Mouse (Mus musculus) forebrain, embryonic 16.5 days (tissue): ENCODE data around the gene Sufu. TPM values are rescaled to one million over a fixed set of nuclear protein-coding genes. Genes with fewer than 3 reads are reported as not detected.

Source experiments
- ATAC-seq: fragments of 200-750 bp; cut with Nextera tagmentation; 2 replicates; pipeline ENCODE4 v1.8.0; 2017; ENCODE audit warnings: mild to moderate bottlenecking, moderate library complexity
- H3K27ac ChIP-seq: fragments of 300-500 bp; sonication (generic); 2 replicates; pipeline ENCODE4 v1.5.1; 2014; ENCODE audit warnings: low read length, control low read depth
- H3K27me3 ChIP-seq: fragments of 300-500 bp; sonication (generic); replicated peaks from 2 replicates; pipeline ENCODE4 v1.6.1; 2014; ENCODE audit warnings: low read length; ENCODE audit not compliant: control insufficient read depth, insufficient read depth
- H3K36me3 ChIP-seq: fragments of 300-500 bp; sonication (generic); 2 replicates; pipeline ENCODE4 v1.6.1; 2014; ENCODE audit not compliant: control insufficient read depth, insufficient read depth
- H3K4me1 ChIP-seq: fragments of 300-500 bp; sonication (generic); replicated peaks from 2 replicates; pipeline ENCODE4 v1.6.1; 2014; ENCODE audit warnings: low read length; ENCODE audit not compliant: control insufficient read depth, insufficient read depth
- H3K4me2 ChIP-seq: fragments of 300-500 bp; sonication (generic); 2 replicates; pipeline ENCODE4 v1.6.1; 2014; ENCODE audit warnings: mild to moderate bottlenecking, low read length, control low read depth
- H3K4me3 ChIP-seq: fragments of 300-500 bp; sonication (generic); replicated peaks from 2 replicates; pipeline ENCODE4 v1.5.1; 2014; ENCODE audit warnings: mild to moderate bottlenecking, low read length, control low read depth
- H3K9ac ChIP-seq: fragments of 300-500 bp; sonication (generic); replicated peaks from 2 replicates; pipeline ENCODE4 v1.6.1; 2014; ENCODE audit warnings: low read depth, low read length, control low read depth
- H3K9me3 ChIP-seq: fragments of 300-500 bp; sonication (generic); 2 replicates; pipeline ENCODE4 v1.6.1; 2016; ENCODE audit warnings: low read length; ENCODE audit not compliant: control insufficient read depth
- WGBS: fragments of 180-500 bp; shearing (Covaris S2); extraction: QIAGEN DNeasy Blood & Tissue Kit; methylation state at CpG from one replicate; pipeline ENCODE4 v1.1.7; 2014; 5-methylcytosine and 5-hydroxymethylcytosine counted together
- polyA plus RNA-seq: library from polyadenylated mRNA; unstranded; fragments of >200 nt; fragmentation: Nextera tagmentation; extraction: Ambion mirVana; gene quantifications from 2 replicates; pipeline ENCODE4 v1.2.1, GENCODE M21; 2015

Sufu gene
- polyA plus RNA-seq, 1 experiment from 2014 or later = 26.4 TPM

- WGBS = 66% methylated on average over 4 of the region's 4 CpGs
Measured at GRCm38 (mm10) chr19:46358381-46358780, 38.3 kb upstream of the Sufu start.

GRCm38 (mm10) chr19:46362104-46362503 lies 34.6 kb upstream of the Sufu start:
- Histone ChIP-seq H3K27me3 (0 out of 2 replicates have a peak, but pooled peaks cover 4% of the 10 kb centered on the region), H3K9me3 (no peaks in the 10 kb centered on the region), H3K4me1 (peaks cover 4% of the 10 kb centered on the region), H3K4me2 (no peak overlapping the region), H3K36me3 (no peaks in the 10 kb centered on the region), H3K9ac (no peak overlapping the region), H3K27ac (no peak overlapping the region), H3K4me3 (no peak overlapping the region)
- ATAC-seq = no peak
- WGBS = 70% methylated on average over 8 of the region's 8 CpGs

More at GRCm38 (mm10) chr19:46358381-46358780, 38.3 kb upstream of the Sufu start:
- Histone ChIP-seq H3K27me3 (0 out of 2 replicates have a peak, but pooled peaks cover 4% of the 10 kb centered on the region), H3K36me3 (no peaks in the 10 kb centered on the region), H3K4me3 (no peak overlapping the region), H3K27ac (no peak overlapping the region), H3K9me3 (no peaks in the 10 kb centered on the region), H3K4me1 (peaks cover 7% of the 10 kb centered on the region), H3K4me2 (no peak overlapping the region), H3K9ac (no peak overlapping the region)
- no peak for ATAC-seq

- no peaks in the 10 kb centered on the region for H3K9me3 ChIP-seq
- WGBS = 87% methylated on average over 11 of the region's 11 CpGs
Measured at GRCm38 (mm10) chr19:46363294-46364009, 33.2 kb upstream of the Sufu start.

GRCm38 (mm10) chr19:46367798-46368590 lies 28.7 kb upstream of the Sufu start:
- H3K4me3 ChIP-seq = no peak overlapping the region
- H3K4me1 ChIP-seq = no peaks in the 10 kb centered on the region
- H3K27me3 ChIP-seq = no peaks in the 10 kb centered on the region
- H3K27ac ChIP-seq = no peak overlapping the region
- H3K9me3 ChIP-seq = no peaks in the 10 kb centered on the region
- no peaks in the 10 kb centered on the region for H3K36me3 ChIP-seq
- no peak overlapping the region for H3K9ac ChIP-seq
- no peak overlapping the region for H3K4me2 ChIP-seq
- 87% methylated on average over 23 of the region's 23 CpGs for WGBS
- ATAC-seq = no peak

More at GRCm38 (mm10) chr19:46363294-46364009, 33.2 kb upstream of the Sufu start:
- no peaks in the 10 kb centered on the region for H3K36me3 ChIP-seq
- H3K27ac ChIP-seq = no peak overlapping the region
- no peaks in the 10 kb centered on the region for H3K4me1 ChIP-seq
- H3K4me2 ChIP-seq = no peak overlapping the region
- ATAC-seq = no peak
- no peak overlapping the region for H3K9ac ChIP-seq
- no peak overlapping the region for H3K4me3 ChIP-seq
- H3K27me3 ChIP-seq = no peaks in the 10 kb centered on the region

- H3K4me3 ChIP-seq = no peak overlapping the region
- 44% methylated on average over 4 of the region's 4 CpGs for WGBS
- no peaks in the 10 kb centered on the region; the same call in 1 of the 2 replicates for H3K4me1 ChIP-seq
- H3K27me3 ChIP-seq = no peaks in the 10 kb centered on the region
- no peak overlapping the region for H3K4me2 ChIP-seq
- H3K9me3 ChIP-seq = no peaks in the 10 kb centered on the region
- H3K27ac ChIP-seq = no peak overlapping the region
- no peaks in the 10 kb centered on the region for H3K36me3 ChIP-seq
- no peak overlapping the region for H3K9ac ChIP-seq
- no peak for ATAC-seq
Measured at GRCm38 (mm10) chr19:46369204-46369603, 27.5 kb upstream of the Sufu start.

GRCm38 (mm10) chr19:46374477-46375088 lies 22.1 kb upstream of the Sufu start:
- Histone ChIP-seq H3K27ac (no peak overlapping the region), H3K27me3 (no peaks in the 10 kb centered on the region), H3K9me3 (no peaks in the 10 kb centered on the region), H3K4me1 (no peaks in the 10 kb centered on the region; the same call in 1 of the 2 replicates), H3K4me3 (no peak overlapping the region), H3K36me3 (peaks cover 26% of the 10 kb centered on the region), H3K4me2 (no peak overlapping the region), H3K9ac (no peak overlapping the region)
- ATAC-seq = peak; percentile 60
- WGBS = 51% methylated on average over 21 of the region's 21 CpGs

GRCm38 (mm10) chr19:46375489-46375888 lies 21.2 kb upstream of the Sufu start:
- no peak overlapping the region for H3K27ac ChIP-seq
- H3K9ac ChIP-seq = no peak overlapping the region
- H3K9me3 ChIP-seq = no peaks in the 10 kb centered on the region
- H3K4me2 ChIP-seq = no peak overlapping the region
- H3K4me3 ChIP-seq = no peak overlapping the region
- WGBS = 26% methylated on average over 5 of the region's 5 CpGs
- no peaks in the 10 kb centered on the region; the same call in 1 of the 2 replicates for H3K4me1 ChIP-seq
- no peaks in the 10 kb centered on the region for H3K27me3 ChIP-seq
- peaks cover 35% of the 10 kb centered on the region for H3K36me3 ChIP-seq
- peak; percentile 60 for ATAC-seq

GRCm38 (mm10) chr19:46375891-46376290 lies 20.8 kb upstream of the Sufu start:
- ATAC-seq = no peak

GRCm38 (mm10) chr19:46382275-46382674 lies 14.4 kb upstream of the Sufu start:
- Histone ChIP-seq H3K9ac (no peak overlapping the region), H3K36me3 (peaks cover 68% of the 10 kb centered on the region), H3K27me3 (no peaks in the 10 kb centered on the region), H3K4me1 (no peaks in the 10 kb centered on the region), H3K27ac (no peak overlapping the region), H3K4me2 (no peak overlapping the region), H3K4me3 (no peak overlapping the region), H3K9me3 (no peaks in the 10 kb centered on the region)
- 93% methylated on average over 9 of the region's 9 CpGs for WGBS
- no peak for ATAC-seq

More at GRCm38 (mm10) chr19:46375891-46376290, 20.8 kb upstream of the Sufu start:
- 54% methylated on average over 4 of the region's 4 CpGs for WGBS
- Histone ChIP-seq H3K9ac (no peak overlapping the region), H3K27ac (no peak overlapping the region), H3K9me3 (no peaks in the 10 kb centered on the region), H3K4me3 (no peak overlapping the region), H3K4me1 (no peaks in the 10 kb centered on the region; the same call in 1 of the 2 replicates), H3K27me3 (no peaks in the 10 kb centered on the region), H3K36me3 (peaks cover 39% of the 10 kb centered on the region), H3K4me2 (no peak overlapping the region)
